Mouse (Mus musculus): ENCODE data around the gene Olfr159. TPM values are rescaled to one million over a fixed set of nuclear protein-coding genes. Genes with fewer than 3 reads are reported as not detected.
"Not testable (repeated sequence)": the region's sequence is repeated elsewhere in the genome, so short reads cannot be mapped to it uniquely, and the experiment has no call there.

Gene Olfr159
- not detected in 2 replicates for total RNA-seq (2012; rRNA removed)

- H3K9me3 ChIP-seq (ENCODE audit: control insufficient read depth, insufficient read depth, low read depth, low read length) = no peaks in the 10 kb centered on the region
- H3K27ac ChIP-seq (ENCODE audit: insufficient read depth, low read depth, low read length, poor library complexity, severe bottlenecking) = no peak within 1 kb of the TSS
- in situ Hi-C loops (cut with MboI; ENCODE audit: low sequenced_read_pairs in 2 of 2, unreplicated experiment in 2 of 2) = no loop called here
- H3K4me1 ChIP-seq (ENCODE audit: control insufficient read depth in 2 of 2, insufficient read depth in 2 of 2, low read length in 2 of 2, poor library complexity in 1 of 2) = no peaks in the 10 kb centered on the region
- H3K9ac ChIP-seq (ENCODE audit: insufficient read depth, low read depth, low read length, poor library complexity, severe bottlenecking) = no peak within 1 kb of the TSS
- TF ChIP-seq MAFK (IDR thresholded peaks at IDR 0.05; ENCODE audit: insufficient read depth, low read depth, low read length) (no peak), ZNF384 (IDR thresholded peaks at IDR 0.05; ENCODE audit: low read depth, low read length) (no peak), HCFC1 (IDR thresholded peaks at IDR 0.05; ENCODE audit: borderline replicate concordance, insufficient read depth, low read length) (no peak), CHD2 (IDR thresholded peaks at IDR 0.05; ENCODE audit: low read depth, low read length) (no peak), ZC3H11A (IDR thresholded peaks at IDR 0.05; ENCODE audit: borderline replicate concordance, low read depth, low read length) (no peak)
- H3K4me3 ChIP-seq (ENCODE audit: insufficient read depth in 1 of 2, low read depth in 1 of 2, low read length in 2 of 2, poor library complexity in 1 of 2, severe bottlenecking in 1 of 2) = no peak within 1 kb of the TSS
- DNase-seq (ENCODE audit: low read depth, low spot score) = no peak
- no peaks in the 10 kb centered on the region for H3K36me3 ChIP-seq (ENCODE audit: control insufficient read depth, insufficient read depth, low read length, poor library complexity, severe bottlenecking)
Measured at GRCm38 (mm10) chr4:43770909-43771308, at the start of gene Olfr159. Gene Olfr159 (minus strand): TSS chr4:43771009.

- Histone ChIP-seq H3K27ac (ENCODE audit: insufficient read depth, low read depth, low read length, poor library complexity, severe bottlenecking) (no peak overlapping the region), H3K9me3 (ENCODE audit: control insufficient read depth, insufficient read depth, low read depth, low read length) (no peaks in the 10 kb centered on the region), H3K36me3 (ENCODE audit: control insufficient read depth, insufficient read depth, low read length, poor library complexity, severe bottlenecking) (no peaks in the 10 kb centered on the region), H3K4me1 (ENCODE audit: control insufficient read depth in 2 of 2, insufficient read depth in 2 of 2, low read length in 2 of 2, poor library complexity in 1 of 2) (peaks cover 20 to 24% of the 10 kb centered on the region in 2 experiments), H3K9ac (ENCODE audit: insufficient read depth, low read depth, low read length, poor library complexity, severe bottlenecking) (no peak overlapping the region), H3K4me3 (ENCODE audit: insufficient read depth in 1 of 2, low read depth in 1 of 2, low read length in 2 of 2, poor library complexity in 1 of 2, severe bottlenecking in 1 of 2) (no peak overlapping the region)
- in situ Hi-C loops (cut with MboI; ENCODE audit: low sequenced_read_pairs in 2 of 2, unreplicated experiment in 2 of 2) = no loop called here
- no peak for TF ChIP-seq CHD2 (IDR thresholded peaks at IDR 0.05; ENCODE audit: low read depth, low read length)
- TF ChIP-seq ZC3H11A (IDR thresholded peaks at IDR 0.05; ENCODE audit: borderline replicate concordance, low read depth, low read length) = no peak
- no peak for TF ChIP-seq ZNF384 (IDR thresholded peaks at IDR 0.05; ENCODE audit: low read depth, low read length)
- TF ChIP-seq MAFK (IDR thresholded peaks at IDR 0.05; ENCODE audit: insufficient read depth, low read depth, low read length) = no peak
- no peak for TF ChIP-seq HCFC1 (IDR thresholded peaks at IDR 0.05; ENCODE audit: borderline replicate concordance, insufficient read depth, low read length)
- DNase-seq (ENCODE audit: low read depth, low spot score) = no peak
Measured at GRCm38 (mm10) chr4:43798936-43799335, 28.1 kb upstream of the Olfr159 start.

- H3K4me3 ChIP-seq (ENCODE audit: insufficient read depth in 1 of 2, low read depth in 1 of 2, low read length in 2 of 2, poor library complexity in 1 of 2, severe bottlenecking in 1 of 2); H3K9ac ChIP-seq (ENCODE audit: insufficient read depth, low read depth, low read length, poor library complexity, severe bottlenecking); H3K9me3 ChIP-seq (ENCODE audit: control insufficient read depth, insufficient read depth, low read depth, low read length); in situ Hi-C loops (cut with MboI; ENCODE audit: low sequenced_read_pairs in 2 of 2, unreplicated experiment in 2 of 2); H3K36me3 ChIP-seq (ENCODE audit: control insufficient read depth, insufficient read depth, low read length, poor library complexity, severe bottlenecking): not testable (repeated sequence)
- peak; percentile 54 for DNase-seq (ENCODE audit: low read depth, low spot score)
- Histone ChIP-seq H3K27ac (ENCODE audit: insufficient read depth, low read depth, low read length, poor library complexity, severe bottlenecking) (peak overlapping the region; percentile 31; the same call in 1 of the 2 replicates), H3K4me1 (ENCODE audit: control insufficient read depth in 2 of 2, insufficient read depth in 2 of 2, low read length in 2 of 2, poor library complexity in 1 of 2) (peaks cover 23 to 25% of the 10 kb centered on the region in 2 experiments)
Measured at GRCm38 (mm10) chr4:43795844-43796243, 25.0 kb upstream of the Olfr159 start.

- DNase-seq (ENCODE audit: low read depth, low spot score) = peak; percentile 59
- Histone ChIP-seq H3K9ac (ENCODE audit: insufficient read depth, low read depth, low read length, poor library complexity, severe bottlenecking) (no peak overlapping the region), H3K27ac (ENCODE audit: insufficient read depth, low read depth, low read length, poor library complexity, severe bottlenecking) (peak overlapping the region; percentile 31; the same call in 1 of the 2 replicates), H3K4me3 (ENCODE audit: insufficient read depth in 1 of 2, low read depth in 1 of 2, low read length in 2 of 2, poor library complexity in 1 of 2, severe bottlenecking in 1 of 2) (no peak overlapping the region), H3K9me3 (ENCODE audit: control insufficient read depth, insufficient read depth, low read depth, low read length) (no peaks in the 10 kb centered on the region), H3K4me1 (ENCODE audit: control insufficient read depth in 2 of 2, insufficient read depth in 2 of 2, low read length in 2 of 2, poor library complexity in 1 of 2) (peaks cover 23 to 25% of the 10 kb centered on the region in 2 experiments), H3K36me3 (ENCODE audit: control insufficient read depth, insufficient read depth, low read length, poor library complexity, severe bottlenecking) (no peaks in the 10 kb centered on the region)
- in situ Hi-C loops (cut with MboI; ENCODE audit: low sequenced_read_pairs in 2 of 2, unreplicated experiment in 2 of 2) = no loop called here
- TF ChIP-seq CHD2 (IDR thresholded peaks at IDR 0.05; ENCODE audit: low read depth, low read length) (no peak), HCFC1 (IDR thresholded peaks at IDR 0.05; ENCODE audit: borderline replicate concordance, insufficient read depth, low read length) (no peak), ZC3H11A (IDR thresholded peaks at IDR 0.05; ENCODE audit: borderline replicate concordance, low read depth, low read length) (no peak), MAFK (IDR thresholded peaks at IDR 0.05; ENCODE audit: insufficient read depth, low read depth, low read length) (no peak), ZNF384 (IDR thresholded peaks at IDR 0.05; ENCODE audit: low read depth, low read length) (no peak)
Measured at GRCm38 (mm10) chr4:43795296-43795695, 24.5 kb upstream of the Olfr159 start.

DNA sequence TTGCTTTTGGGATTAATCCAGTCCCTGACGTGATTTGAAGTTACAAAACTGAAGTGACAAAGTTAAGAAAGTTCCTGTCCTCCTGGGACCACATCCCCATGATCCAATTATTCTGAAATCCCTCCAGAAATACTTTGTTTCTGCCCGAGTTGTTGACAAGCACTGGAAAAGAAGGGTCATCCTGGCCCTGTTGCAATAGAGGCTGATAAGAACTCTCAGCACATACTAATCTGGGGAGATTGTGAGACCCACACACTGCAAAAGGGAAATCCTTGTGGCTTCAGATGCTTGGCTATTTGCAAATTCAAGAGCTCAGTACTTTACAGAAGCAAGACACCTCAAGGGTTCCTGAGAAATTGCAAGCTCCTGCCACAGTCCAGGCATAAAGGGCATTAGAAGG lies 1.5 kb upstream of the Olfr159 start:
- Histone ChIP-seq H3K36me3 (ENCODE audit: control insufficient read depth, insufficient read depth, low read length, poor library complexity, severe bottlenecking) (no peaks in the 10 kb centered on the region), H3K9ac (ENCODE audit: insufficient read depth, low read depth, low read length, poor library complexity, severe bottlenecking) (no peak overlapping the region), H3K4me3 (ENCODE audit: insufficient read depth in 1 of 2, low read depth in 1 of 2, low read length in 2 of 2, poor library complexity in 1 of 2, severe bottlenecking in 1 of 2) (no peak overlapping the region), H3K4me1 (ENCODE audit: control insufficient read depth in 2 of 2, insufficient read depth in 2 of 2, low read length in 2 of 2, poor library complexity in 1 of 2) (no peaks in the 10 kb centered on the region), H3K27ac (ENCODE audit: insufficient read depth, low read depth, low read length, poor library complexity, severe bottlenecking) (no peak overlapping the region), H3K9me3 (ENCODE audit: control insufficient read depth, insufficient read depth, low read depth, low read length) (no peaks in the 10 kb centered on the region)
- TF ChIP-seq HCFC1 (IDR thresholded peaks at IDR 0.05; ENCODE audit: borderline replicate concordance, insufficient read depth, low read length) = no peak
- no peak for TF ChIP-seq ZC3H11A (IDR thresholded peaks at IDR 0.05; ENCODE audit: borderline replicate concordance, low read depth, low read length)
- no peak for TF ChIP-seq CHD2 (IDR thresholded peaks at IDR 0.05; ENCODE audit: low read depth, low read length)
- TF ChIP-seq MAFK (IDR thresholded peaks at IDR 0.05; ENCODE audit: insufficient read depth, low read depth, low read length) = no peak
- no peak for TF ChIP-seq ZNF384 (IDR thresholded peaks at IDR 0.05; ENCODE audit: low read depth, low read length)
- DNase-seq (ENCODE audit: low read depth, low spot score) = no peak
- in situ Hi-C loops (cut with MboI; ENCODE audit: low sequenced_read_pairs in 2 of 2, unreplicated experiment in 2 of 2) = no loop called here

Measured in ES-E14 (cell line).